Mouse (Mus musculus): ENCODE results near the gene Fancd2.

The Fancd2 gene

DNA sequence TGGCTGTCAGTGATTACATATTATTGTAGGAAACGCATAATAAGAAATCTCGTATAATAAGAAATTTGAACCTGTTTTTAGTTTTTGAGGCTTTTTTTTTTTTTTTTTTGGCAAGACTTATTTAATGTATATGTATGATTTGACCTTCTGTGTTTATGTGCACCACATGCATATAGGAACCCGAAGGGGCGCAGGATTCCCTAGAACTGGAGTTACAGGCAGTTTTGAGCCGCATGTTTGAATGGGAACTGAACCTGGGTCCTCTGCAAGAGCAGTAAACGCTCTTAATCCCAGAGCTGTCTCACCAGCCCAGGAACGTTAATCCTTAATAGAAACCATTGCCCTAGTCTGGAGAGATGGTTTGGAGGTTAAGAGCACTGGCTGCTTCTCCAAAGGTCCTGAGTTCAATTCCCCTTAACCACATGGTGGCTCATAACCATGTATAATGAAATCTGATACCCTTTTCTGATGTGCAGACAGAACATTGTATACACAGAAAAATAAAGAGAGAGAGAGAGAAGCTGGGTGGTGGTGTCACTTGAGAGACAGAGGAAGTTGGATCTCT is 440 bp downstream of the Fancd2 start:
- no peak for DNase-seq

DNA sequence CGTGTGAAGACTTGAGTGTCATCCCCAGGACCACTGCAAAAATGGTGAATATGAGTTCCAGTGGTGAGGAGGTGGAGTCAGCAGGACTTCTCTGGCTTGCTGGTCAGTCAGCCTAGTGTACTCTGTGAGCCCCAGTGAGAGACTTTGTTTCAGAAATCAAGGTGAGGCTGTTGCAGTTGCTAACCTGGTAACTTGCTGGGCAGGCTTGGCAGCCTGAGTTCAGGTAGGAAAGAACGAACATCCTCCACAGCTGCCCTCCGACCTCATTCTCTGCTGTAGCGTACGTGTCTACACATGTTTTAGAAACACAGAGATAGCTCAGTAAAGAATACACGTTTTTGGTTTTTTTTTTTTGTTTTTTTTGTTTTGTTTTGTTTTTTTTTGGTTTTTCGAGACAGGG is 3.4 kb downstream of the Fancd2 start:
- no peak for DNase-seq

DNA sequence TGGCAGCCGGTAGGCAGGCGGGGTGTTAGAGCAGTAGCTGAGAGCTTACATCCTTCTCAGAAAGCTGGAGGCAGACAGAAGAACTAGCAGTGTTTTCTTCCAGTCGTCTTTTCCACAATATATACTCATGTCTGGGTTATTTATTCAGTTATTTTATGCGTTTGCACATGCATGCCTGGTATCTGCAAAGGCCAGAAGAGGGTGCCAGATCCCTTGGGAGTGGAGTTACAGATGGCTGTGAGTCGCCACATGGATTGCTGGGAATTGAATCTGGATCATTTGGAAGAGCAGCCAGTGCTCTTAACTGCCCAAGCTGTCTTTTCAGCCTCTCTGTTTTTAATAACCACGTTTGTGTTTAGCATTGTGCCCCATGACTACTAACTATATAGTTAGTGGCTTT is 10.1 kb downstream of the Fancd2 start:
- DNase-seq, result no peak

DNA sequence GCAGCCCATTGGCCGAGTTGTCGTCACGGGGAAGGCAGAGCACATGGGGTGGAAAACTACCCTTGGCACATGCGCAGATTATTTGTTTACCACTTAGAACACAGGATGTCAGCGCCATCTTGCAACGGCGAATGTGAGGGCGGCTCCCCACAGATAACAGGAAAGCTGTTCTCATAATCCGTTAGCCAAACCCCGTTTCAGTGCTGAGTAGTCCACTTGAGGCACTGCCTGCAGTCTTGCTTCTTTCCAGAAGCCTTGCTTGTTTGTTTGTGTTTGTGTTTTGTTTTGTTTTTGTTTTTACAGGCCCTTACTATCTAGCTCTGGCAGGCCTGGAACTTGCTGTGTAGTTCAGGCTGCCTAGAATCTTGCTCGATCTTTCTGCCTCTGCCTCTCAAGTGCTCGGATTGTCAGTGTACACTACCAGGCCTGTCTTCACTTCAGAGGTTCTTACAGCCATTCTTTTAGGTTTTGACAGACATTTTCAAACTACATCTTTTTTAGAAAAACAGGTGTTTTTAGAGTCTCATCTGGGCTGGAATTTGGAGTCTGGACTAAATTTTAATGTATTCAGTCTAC is 12.5 kb downstream of the Fancd2 start:
- DNase-seq, result no peak

DNA sequence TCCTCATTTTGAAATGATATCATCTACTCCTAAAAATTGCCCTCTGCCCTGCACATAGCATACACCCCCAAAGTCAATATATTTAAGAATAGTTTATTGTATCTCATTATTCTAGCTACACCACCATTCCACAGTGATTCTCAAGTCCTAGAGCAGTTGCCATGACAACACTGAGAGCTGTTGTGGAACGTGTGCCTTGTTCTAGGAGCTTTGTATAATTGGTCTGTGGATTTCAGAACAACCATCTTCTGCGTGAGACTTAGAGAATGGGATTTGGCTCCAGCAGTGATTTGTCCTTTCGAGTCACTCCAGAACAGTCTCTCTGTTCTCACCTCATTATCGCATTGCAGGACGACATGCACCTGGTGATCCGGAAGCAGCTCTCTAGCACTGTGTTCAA is 28.3 kb downstream of the Fancd2 start:
- DNase-seq, result no peak

DNA sequence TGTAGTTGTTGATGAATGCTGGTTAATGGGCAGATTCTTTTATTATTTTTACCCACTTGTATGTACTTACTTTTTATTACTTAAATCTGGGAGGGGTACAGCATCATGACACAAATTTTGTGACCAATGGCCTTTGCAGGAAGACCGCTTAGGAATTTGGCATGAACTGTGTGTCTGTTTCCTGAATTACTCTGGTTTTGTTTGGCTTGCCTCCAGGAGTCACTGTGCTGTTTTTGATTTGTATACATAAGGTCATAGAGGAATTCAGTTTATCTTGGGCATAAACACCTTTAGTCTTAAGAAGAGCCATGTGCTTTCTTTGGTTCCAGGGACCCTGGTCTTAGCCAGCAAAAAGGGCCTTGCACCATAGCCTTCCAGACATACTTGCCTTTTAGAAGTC is 33.1 kb downstream of the Fancd2 start:
- peak in 1 of 2 experiments; percentile 3 for DNase-seq

DNA sequence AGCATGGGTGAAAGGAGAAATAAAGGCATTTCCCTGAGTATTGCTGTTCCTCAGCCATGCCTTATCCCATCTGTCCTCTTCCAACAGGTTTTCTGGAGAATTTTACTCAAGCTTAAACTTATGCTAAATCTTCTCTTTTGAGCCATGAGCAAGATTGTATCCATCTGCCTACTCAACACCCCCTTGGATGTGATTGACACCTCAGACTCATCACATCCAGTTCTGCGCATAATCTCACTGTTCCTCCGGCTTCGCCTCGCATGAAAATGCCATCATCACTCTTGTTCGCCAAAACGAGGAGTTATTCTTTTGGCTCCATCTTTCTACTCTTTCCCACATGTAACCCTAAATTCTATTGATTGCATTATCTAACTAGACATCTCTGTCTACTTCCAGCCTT is 44.6 kb downstream of the Fancd2 start:
- DNase-seq, result no peak

DNA sequence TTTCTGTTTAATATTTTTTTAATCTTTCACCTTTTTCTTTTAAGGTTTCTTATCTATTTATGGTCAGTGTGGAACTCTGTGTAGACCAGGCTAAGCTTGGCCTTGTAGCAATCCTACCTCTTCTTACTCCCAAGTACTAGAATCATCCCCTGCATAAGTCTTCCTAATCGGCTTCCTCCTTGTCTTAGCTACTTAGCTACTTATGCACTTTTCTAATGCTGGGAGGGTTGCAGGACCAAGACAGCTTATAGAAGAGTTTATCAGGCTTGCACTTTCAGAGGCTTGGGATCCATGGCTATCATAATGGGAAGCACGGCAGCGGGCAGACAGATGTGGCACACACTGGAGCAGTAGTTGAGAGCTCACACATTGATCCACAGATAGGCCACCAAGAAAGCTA is 47.8 kb downstream of the Fancd2 start:
- no peak for DNase-seq

DNA sequence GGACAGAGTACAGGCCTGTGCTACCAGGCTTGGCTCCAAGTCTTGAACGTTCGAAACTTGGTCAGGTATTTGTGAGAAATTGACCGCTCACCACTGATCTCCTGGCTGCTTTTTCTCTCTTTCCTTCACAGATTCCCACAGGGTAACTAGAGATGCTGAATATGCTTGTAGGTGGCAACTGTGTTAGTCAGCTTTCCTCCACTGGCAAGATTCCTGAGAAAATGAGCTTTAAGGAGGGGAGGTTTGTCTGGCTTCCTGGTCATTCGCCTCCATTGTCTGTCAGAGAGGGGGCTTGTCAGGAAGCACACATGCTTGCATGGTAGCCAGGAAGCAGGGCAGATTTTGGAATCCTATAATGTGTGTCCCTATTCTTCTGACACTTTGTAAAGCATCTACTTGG is 51.5 kb downstream of the Fancd2 start:
- no peak for DNase-seq

DNA sequence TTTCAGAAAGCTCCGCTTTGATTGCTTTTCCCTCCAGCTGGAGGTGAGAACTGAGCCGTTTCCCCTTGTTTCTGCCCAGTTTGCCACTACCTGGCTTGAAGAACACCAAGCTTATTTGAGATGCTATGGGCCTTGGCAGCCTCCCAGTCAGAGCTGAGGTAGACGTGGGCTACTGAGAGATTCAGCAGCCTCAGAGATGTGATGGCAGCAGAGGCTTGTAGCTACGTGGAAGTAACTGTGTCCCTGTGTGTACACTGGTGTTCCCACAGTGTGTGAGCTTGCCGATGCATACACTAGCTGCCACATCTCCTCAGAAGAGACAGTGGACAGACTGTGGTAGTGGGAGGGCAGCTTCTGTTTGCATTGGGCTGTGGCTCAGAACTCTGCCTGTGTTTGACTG is 53.6 kb downstream of the Fancd2 start:
- no peak for DNase-seq

DNA sequence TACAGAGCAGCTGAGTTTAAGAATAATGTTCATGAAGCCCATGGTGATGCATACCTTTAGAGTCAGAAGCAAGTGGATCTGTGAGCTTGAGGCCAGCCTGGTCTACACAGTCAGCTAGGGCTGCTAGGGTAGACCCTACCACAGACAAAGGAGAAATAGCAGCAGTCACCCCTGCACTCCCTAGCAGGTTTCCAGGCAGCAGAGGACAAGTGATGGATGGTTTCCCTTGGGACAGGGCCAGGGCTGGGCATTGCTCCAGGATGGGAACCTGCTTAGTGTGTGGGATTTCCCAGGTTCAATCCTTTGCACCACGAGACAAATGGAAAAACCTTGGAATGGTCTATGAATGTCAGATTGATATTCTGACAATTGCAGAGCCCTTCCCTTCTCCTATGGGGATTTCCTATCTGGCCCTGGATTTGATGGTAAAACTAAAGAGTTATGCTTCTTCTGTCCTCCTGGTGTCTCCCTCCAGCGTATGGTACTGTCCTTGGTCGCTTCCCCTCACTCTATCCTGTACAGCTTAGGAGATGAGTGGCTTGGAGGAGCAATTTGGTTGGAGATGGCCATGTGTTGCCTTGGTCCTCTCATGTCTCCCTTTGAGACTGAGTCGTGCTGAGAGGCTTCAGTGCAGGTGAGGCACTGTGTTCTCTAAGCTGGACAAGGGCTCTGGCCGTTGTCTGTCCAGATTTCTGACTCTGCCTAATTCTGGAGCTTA is 55.1 kb downstream of the Fancd2 start:
- peak; percentile 71 to 73 for DNase-seq

DNA sequence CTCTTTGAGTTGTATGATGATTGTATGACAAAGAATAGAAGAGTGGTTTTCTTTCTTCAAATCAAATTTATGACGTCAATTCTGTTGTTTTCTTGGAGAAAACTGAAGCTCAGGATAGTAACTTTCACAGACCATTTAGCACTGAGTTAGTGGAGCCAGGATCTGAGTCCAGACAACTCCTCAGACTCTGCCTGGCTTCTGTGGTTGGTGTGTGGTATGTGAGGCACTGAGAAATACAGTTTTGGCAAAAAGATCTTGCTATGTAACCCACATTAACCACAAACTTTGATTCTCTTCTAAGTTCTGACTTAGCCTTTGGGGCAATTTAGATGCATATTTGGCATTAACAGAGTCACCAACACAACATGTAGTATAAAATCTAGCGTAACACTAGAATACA is 61.2 kb downstream of the Fancd2 start:
- DNase-seq, result no peak

DNA sequence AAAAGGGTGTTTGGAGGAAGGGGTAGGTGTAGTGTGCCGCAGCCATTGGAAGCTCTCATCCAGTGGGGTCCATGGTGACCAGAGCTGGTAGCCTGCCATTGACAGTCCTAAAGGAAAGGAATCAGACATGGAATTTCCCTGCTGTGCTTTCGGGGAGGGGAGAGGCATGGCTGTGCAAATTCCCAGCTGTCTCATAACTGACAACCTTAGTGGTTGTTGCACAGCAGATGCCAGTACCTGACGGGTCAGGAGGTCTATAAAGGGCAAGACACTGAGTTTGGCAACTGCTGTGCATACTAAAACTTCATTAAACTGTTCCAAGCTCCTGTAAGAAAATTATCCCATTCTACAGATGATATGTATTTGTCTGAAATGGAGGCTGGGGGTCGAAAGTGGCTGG is 66.5 kb downstream of the Fancd2 start:
- DNase-seq, result no peak

DNA sequence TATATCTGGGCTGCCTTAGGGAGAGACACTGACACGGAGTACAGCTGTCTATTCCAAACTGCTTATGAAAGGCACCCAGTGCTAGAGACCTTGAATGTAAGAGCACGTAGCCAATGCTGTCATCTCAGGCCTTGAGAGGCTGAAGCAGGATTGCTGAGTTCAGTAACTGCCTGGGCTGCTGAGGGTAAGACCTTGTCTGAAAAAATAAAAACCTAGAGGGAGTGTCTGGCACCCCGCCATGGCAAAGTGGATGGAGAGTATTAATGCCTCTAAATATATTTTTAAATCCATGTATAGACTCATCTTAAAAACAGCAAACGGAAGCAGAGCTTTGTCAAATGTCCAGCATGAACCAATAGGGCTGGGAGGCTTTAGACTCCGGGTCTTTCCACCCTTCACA is 68.4 kb downstream of the Fancd2 start:
- DNase-seq, result peak; percentile 49 to 52

DNA sequence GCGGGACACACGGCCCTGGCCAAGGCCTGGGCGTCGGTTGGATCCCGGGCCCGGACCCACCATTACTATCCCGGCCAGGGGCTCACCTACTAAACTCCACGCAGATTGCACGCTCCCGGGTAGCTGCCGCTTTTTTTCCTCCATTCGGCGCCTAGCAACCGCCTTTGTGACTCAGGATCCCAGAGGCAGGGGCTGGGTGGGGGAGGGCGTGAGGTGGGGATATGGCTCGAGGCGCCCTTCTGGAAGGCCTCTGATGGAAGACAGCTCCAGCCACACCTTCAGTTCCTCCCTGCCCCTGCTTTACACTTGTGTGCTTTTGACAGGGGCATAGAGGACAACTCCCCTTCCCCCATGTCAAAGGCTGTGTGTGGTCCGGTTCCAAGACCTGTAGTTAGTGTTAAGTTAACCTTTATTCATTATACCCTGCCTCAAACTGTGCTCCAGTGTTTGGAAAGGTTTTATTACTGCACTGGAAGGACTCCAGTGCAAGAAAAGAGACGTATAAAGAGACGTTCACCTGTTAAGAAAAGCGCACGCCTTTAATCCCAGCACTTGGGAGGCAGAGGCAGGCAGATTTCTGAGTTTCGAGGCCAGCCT is 69.2 kb downstream of the Fancd2 start, which contains the start of gene Fancd2os:
Gene Fancd2os (minus strand): TSS at position 173 of the 597 bp plus-strand sequence.
- DNase-seq, result peak; percentile 7 to 19

DNA sequence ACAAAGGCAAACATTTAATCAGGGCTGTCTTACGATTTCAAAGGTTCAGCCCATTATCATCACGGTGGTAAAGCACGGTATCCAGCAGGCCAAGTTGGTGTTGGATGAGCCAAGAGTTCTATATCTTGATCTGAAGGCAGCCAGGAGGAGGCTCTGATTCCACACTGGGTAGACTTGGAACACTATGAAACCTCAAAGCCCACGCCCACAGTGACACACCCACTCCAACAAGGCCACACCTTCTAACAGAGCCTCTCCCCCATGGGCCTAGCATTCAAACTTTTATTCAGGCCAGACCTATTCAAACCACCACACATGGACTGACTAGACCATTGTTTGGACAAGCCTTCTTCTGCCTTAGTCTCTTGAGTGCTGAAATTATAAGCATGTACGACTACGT is 71.3 kb downstream of the Fancd2 start:
- no peak for DNase-seq

DNA sequence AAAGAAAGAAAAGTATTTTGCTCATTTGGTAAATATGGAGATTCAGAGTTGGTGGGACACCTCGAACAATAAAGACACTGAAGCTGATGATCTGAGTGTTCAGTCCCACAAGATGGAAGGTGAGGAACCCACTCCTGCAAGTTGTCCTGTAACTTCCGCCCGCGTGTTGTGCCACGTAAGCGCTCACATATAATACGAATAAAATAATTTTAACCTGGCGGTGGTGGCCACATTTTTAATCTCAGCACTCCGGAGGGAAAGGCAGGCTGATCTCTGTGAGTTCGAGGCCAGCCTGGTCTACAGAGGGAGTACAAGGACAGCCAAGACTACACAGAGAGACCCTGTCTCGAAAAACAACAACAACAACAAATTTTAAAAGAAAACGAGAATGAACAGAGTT is 72.5 kb downstream of the Fancd2 start:
- DNase-seq, result peak in 1 of 2 experiments; percentile 14

DNA sequence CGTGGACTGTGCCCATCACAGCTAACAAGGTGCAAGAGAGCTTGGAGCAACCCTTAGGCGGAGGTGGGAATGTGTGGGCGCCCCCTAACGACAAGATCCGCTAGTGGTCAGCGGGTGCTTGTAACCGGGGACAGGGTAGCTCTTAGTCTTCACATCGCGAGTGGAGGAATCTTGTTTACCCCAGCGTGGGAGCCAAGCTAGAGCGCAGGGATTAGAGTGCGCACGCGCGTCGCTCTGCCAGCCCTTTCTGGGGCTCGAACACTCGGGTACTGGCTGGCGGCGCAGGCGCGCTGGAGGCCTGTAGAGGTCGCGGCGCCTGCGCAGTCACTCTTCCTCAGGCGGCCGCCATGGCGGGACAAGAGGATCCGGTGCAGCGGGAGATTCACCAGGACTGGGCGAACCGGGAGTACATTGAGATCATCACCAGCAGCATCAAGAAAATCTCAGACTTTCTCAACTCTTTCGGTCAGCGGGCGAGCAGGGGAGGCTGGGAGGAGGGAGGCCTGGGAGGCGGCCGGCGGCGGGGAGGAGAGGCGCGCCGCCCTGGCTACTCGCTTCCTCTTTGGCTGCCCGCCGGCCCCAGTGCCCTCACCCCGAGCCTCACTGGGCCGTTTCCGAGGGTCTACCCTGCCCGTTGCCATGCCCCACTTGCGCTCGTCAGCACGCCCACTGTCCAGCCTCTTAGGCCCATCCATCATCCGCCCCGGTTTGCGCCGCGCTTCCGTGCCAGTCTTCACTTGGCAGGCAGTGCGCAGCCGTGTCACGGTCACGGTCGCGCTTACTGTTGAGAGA is 73.1 kb downstream of the Fancd2 start, which contains the start of gene Brk1:
Gene Brk1 (plus strand): TSS at position 341 of the 792 bp plus-strand sequence.
- peak; percentile 88 to 94 for DNase-seq

DNA sequence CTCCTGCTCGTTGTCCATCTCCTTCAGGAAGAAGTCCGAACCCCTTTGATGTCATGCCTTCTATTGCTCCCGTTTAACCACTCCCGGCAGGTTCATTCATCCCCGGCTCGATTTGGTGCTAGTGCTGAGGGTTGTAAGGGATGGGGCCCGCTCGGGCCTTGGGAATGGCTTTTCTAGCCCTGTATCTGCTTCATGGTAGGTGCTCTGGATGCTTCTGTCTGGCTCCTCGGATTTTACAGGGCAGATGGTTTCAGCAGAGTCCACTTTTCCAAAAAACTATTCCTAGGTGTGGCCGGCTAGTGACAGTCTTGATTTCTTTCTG is 73.7 kb downstream of the Fancd2 start:
- no peak for DNase-seq

DNA sequence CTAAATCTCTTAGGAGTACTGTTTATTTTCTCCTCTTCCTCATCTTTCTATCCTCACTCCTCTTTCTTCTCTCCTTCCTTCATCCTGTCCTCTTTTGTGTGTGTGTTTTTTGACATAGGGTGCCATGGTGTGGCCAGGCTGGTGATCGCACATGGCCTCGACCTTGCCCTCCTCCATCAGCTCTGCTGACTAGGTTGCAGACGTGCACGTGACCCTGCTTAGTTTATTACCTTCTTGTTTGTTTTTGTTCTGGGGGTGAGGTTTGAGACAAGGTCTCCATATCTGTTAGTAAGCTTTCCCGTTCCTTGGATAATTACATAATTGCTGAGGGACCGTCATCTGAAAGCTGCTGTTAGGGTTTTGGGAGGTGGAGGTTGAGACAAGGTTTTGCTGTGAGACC is 77.4 kb downstream of the Fancd2 start:
- DNase-seq, result no peak

DNA sequence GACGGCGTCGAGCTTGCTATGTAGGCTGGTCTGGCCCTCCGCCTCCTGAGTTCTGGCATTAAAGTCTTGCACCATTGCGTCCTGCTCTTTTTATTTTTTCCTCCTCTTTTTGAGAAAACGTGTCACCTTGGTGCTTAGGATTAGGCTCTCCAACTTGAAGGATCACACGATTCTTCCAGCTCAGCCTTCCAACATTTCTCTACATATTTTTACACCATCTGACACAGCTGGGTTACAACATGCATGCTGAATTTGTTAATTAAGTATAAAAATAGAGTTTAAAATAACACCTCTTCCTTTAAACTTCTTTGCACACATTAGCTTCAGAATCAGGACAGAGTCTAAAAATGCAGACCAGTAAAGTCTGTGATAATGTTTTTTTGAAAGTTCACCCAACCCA is 77.8 kb downstream of the Fancd2 start:
- DNase-seq, result no peak

DNA sequence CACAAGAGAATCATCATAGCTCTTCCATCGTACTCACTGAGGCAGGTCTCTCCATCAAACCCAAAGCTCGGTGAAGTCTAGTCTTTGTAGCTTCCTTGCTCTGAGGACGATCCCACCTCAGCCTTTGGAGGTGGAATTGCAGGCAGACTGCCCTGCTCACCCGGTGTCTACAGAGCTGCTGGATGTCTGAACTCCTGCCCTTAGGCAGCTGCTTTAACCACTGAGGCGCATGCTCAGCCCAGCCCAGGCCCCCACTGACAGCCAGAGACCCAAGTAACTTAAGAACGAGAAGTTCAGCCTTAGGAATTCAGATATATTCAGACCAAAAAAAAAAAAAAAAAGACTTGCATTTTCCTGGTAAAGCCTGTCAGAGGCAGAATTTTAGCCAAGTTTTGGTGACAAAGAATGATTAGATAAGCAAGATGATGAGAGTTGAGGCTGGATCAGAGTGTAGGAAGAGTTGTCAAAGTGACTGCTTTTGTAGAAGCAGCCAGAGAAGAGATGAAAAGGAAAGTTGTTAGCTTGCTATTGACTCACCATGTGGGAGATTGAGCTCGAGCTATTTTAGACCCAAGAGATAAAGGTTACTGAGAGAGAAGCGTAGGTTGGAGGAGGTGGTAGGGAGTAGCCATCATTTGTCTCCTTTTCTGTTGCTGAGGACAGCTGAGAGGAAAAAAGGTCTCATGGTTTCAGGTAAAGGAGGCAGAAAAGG is 80.9 kb downstream of the Fancd2 start:
- DNase-seq, result peak; percentile 23 to 26

DNA sequence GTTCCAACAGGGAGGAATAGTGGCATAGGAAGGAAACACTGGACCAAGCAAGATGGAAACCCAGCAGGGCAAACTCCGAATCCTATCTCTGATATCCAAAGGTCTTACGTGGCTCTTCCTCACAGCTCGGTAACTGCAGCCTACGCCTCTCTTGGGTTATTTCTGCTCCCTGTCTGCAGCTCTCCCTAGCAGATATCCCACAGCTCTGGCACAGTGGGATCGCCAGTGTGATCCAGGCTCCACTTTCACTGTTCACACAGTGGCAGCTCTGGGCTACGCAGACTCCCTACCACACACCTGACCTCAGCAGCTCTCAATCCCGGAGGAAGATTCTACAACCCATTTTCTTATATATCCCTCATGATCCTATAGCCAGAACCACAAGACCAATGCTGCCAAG is 82.7 kb downstream of the Fancd2 start:
- no peak for DNase-seq

Data from kidney, postnatal 4 days (tissue).